Mouse (Mus musculus) cortical plate, adult 2 months (tissue): ENCODE data around the gene Thsd7b. TPM values are rescaled to one million over a fixed set of nuclear protein-coding genes. Genes with fewer than 3 reads are reported as not detected.

Source experiments
- H3K27ac ChIP-seq: fragments of 200-500 bp; 2 replicates; pipeline ENCODE4 v1.5.1; 2012; ENCODE audit warnings: low read length, control low read depth, inconsistent platforms; ENCODE audit not compliant: insufficient read depth
- H3K4me1 ChIP-seq: fragments of 200-500 bp; 2 replicates; pipeline ENCODE4 v1.6.1; 2011; ENCODE audit warnings: low read length; ENCODE audit not compliant: control insufficient read depth, insufficient read depth
- H3K4me3 ChIP-seq: fragments of 200-500 bp; 2 replicates; pipeline ENCODE4 v1.5.1; 2011; ENCODE audit warnings: mild to moderate bottlenecking, low read length, control low read depth; ENCODE audit not compliant: insufficient read depth
- CTCF ChIP-seq: fragments of 200-500 bp; IDR thresholded peaks from 2 replicates; pipeline ENCODE4 v1.5.1; 2011; ENCODE audit warnings: mild to moderate bottlenecking, control low read depth, low read length; ENCODE audit not compliant: insufficient read depth; ENCODE audit errors: extremely low read depth
- POLR2A ChIP-seq: fragments of 200-500 bp; IDR thresholded peaks from 2 replicates; pipeline ENCODE4 v1.6.1; 2011; ENCODE audit warnings: mild to moderate bottlenecking, low read length, control low read depth; ENCODE audit not compliant: insufficient read depth; ENCODE audit errors: extremely low read depth
- polyA plus RNA-seq: library from polyadenylated mRNA; depleted of rRNA; stranded (reverse); fragments of >200 nt; gene quantifications from 2 replicates; pipeline ENCODE4 v1.2.3, GENCODE M21; 2012

The Thsd7b gene
- polyA plus RNA-seq, 1 experiment, result 4.0 TPM

GRCm38 (mm10) chr1:129678851-129679250, 405.7 kb downstream of the Thsd7b start:
- TF ChIP-seq CTCF, result no peak
- no peak for TF ChIP-seq POLR2A
- no peak overlapping the region for H3K4me3 ChIP-seq
- no peak overlapping the region for H3K27ac ChIP-seq
- H3K4me1 ChIP-seq, result no peaks in the 10 kb centered on the region

GRCm38 (mm10) chr1:129705701-129706100, 432.6 kb downstream of the Thsd7b start:
- Histone ChIP-seq H3K4me1 (no peaks in the 10 kb centered on the region), H3K4me3 (no peak overlapping the region), H3K27ac (no peak overlapping the region)
- no peak for TF ChIP-seq CTCF
- no peak for TF ChIP-seq POLR2A

DNA sequence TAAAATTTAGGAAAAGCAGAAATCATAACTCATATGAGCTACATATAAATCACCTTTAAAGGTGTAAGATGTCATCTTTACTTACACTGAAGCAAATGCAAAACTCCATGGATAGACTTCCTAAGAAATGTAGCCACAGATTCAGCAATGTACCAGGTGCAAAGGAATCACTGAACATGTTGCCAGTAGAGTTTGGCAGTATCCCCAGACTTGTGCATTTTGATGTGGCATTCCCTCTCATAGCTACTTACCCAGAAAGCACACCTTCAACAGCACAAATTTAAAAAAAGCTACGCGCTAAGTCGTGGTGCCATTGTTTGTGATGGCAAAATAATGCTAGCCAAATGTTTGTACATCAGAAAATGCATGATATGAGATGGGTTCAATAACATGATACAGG, 439.6 kb downstream of the Thsd7b start:
- Histone ChIP-seq H3K4me3 (no peak overlapping the region), H3K27ac (no peak overlapping the region), H3K4me1 (no peaks in the 10 kb centered on the region)
- TF ChIP-seq CTCF (no peak), POLR2A (no peak)

DNA sequence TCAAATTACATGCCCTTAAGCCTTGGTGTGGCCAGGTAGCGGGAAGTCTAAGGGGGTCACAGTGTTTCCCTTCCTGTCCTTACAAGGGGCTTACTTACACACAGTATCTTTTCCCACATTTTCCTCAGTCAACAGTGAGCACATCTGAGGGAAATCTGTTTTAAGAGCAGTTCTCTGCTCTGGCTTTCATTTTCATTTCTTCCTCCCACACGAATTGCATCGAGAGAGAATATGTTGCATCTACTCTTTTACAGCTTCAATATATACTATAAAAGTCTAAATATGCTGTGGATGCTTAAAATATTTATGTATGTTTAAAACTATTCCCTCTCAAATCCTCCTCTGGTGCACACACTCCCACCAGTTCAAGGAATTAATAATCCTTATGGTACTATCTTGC, 440.5 kb downstream of the Thsd7b start:
- no peak overlapping the region for H3K27ac ChIP-seq
- no peak for TF ChIP-seq CTCF
- TF ChIP-seq POLR2A, result no peak
- H3K4me1 ChIP-seq, result no peaks in the 10 kb centered on the region
- no peak overlapping the region for H3K4me3 ChIP-seq

DNA sequence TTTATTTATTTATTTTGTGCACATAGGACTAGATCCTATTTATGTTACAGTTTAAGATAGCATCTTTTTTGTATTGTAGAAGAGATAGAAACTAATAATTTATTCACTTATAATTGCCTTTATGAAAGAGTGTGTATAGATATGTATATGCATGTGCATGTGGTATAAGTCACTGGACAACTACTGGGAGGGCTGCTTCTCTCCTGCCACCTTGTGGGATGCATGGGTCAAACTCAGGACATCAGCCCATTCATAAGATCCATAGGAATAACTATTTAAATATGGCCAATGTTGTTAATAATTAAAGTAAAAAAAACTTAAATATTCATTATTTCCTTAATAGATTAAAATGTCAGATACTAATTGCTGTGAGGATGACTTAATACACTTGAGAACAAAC, 446.5 kb downstream of the Thsd7b start:
- H3K27ac ChIP-seq, result no peak overlapping the region
- TF ChIP-seq POLR2A (no peak), CTCF (no peak)
- H3K4me3 ChIP-seq, result no peak overlapping the region

DNA sequence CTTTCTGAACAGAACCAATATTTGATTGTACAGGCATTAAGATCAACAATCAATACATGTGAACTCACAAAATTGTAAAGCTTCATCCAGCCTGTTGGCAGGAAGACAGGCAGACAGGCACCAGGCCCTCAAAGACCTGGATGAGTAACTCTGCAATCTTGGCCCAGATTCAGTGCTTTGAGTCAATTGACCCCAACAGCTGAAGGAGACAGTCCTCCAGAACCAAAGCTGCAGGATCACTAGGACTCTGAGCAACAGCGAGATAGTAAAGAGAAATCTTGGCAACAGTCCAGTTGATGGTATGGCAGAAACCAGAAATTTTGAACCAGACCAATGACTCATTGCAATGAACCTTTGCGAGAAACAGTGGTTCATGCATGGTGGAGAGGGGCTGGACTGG, 458.9 kb downstream of the Thsd7b start:
- TF ChIP-seq POLR2A, result no peak
- TF ChIP-seq CTCF, result no peak
- Histone ChIP-seq H3K4me3 (no peak overlapping the region), H3K4me1 (no peaks in the 10 kb centered on the region), H3K27ac (no peak overlapping the region)

More for the DNA sequence above, 446.5 kb downstream of the Thsd7b start:
- H3K4me1 ChIP-seq, result no peaks in the 10 kb centered on the region

DNA sequence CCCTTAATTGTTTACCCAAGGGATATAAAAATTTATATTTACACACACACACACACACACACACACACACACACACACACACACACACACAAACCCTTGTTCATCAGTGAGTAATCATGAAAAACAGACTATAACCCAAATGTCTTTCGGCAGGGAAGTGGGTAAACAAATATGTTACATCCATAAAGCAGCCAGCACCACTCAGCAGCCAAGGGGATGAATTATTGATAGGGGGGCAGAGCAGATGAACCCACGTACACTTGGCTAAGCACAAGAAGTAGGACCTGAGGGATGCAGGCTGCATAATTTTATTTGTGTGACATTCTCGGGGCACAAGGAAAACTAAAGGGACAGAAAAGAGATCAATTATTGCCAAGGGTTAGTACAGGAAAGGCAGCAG, 474.5 kb downstream of the Thsd7b start:
- no peak for TF ChIP-seq CTCF
- no peak for TF ChIP-seq POLR2A

GRCm38 (mm10) chr1:129756548-129757240, 483.6 kb downstream of the Thsd7b start:
- H3K27ac ChIP-seq, result no peak overlapping the region
- TF ChIP-seq POLR2A (no peak), CTCF (no peak)
- H3K4me1 ChIP-seq, result no peaks in the 10 kb centered on the region
- H3K4me3 ChIP-seq, result no peak overlapping the region

More for the DNA sequence above, 474.5 kb downstream of the Thsd7b start:
- Histone ChIP-seq H3K4me1 (no peaks in the 10 kb centered on the region), H3K27ac (no peak overlapping the region), H3K4me3 (no peak overlapping the region)

DNA sequence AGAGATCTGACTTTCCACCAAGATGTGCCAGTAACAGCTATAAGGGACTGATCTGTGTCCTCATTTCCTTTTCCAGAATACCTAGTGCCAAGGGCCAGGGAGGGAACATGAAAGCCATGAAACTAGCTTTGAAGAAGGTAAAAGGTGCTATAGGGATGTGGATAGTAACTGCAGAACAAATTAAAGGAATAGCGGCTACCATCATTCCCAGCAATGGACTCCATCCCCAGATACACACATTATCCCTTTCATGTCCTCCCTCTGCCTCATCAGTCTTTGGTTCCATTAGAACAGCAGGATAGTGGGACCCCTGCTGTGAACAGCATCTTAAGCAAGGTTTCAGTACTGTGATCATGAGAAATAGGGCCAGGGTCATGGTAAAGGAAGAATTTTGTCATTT, 485.9 kb downstream of the Thsd7b start:
- Histone ChIP-seq H3K4me3 (no peak overlapping the region), H3K4me1 (no peaks in the 10 kb centered on the region), H3K27ac (no peak overlapping the region)
- TF ChIP-seq CTCF (no peak), POLR2A (no peak)

GRCm38 (mm10) chr1:129761234-129761633, 488.1 kb downstream of the Thsd7b start:
- Histone ChIP-seq H3K27ac (no peak overlapping the region), H3K4me1 (no peaks in the 10 kb centered on the region), H3K4me3 (no peak overlapping the region)
- TF ChIP-seq CTCF, result no peak
- no peak for TF ChIP-seq POLR2A
